Mouse (Mus musculus) lung, embryonic 16.5 days (tissue): Measurements from ENCODE around the gene Mc1r. TPM values are rescaled to one million over a fixed set of nuclear protein-coding genes. Genes with fewer than 3 reads are reported as not detected.
"Not testable (repeated sequence)": the region's sequence is repeated elsewhere in the genome, so short reads cannot be mapped to it uniquely, and the experiment has no call there.

ENCODE experiments used
- ATAC-seq: fragments of 200-750 bp; cut with Nextera tagmentation; 2 replicates; pipeline ENCODE4 v1.8.0; 2017; ENCODE audit warnings: low read depth, mild to moderate bottlenecking, moderate library complexity
- H3K27ac ChIP-seq: fragments of 300-500 bp; sonication (generic); 2 replicates; pipeline ENCODE4 v1.5.1; 2014; ENCODE audit warnings: mild to moderate bottlenecking, control low read depth, low read length
- H3K27me3 ChIP-seq: fragments of 300-500 bp; sonication (generic); 2 replicates; pipeline ENCODE4 v1.6.1; 2014; ENCODE audit warnings: low read depth, low read length, mixed read lengths; ENCODE audit not compliant: control insufficient read depth, insufficient read depth
- H3K36me3 ChIP-seq: fragments of 300-500 bp; sonication (generic); 2 replicates; pipeline ENCODE4 v1.6.1; 2014; ENCODE audit warnings: low read length; ENCODE audit not compliant: control insufficient read depth, insufficient read depth
- H3K4me1 ChIP-seq: fragments of 300-500 bp; sonication (generic); replicated peaks from 2 replicates; pipeline ENCODE4 v1.6.1; 2014; ENCODE audit warnings: low read length, mixed read lengths; ENCODE audit not compliant: control insufficient read depth, insufficient read depth
- H3K4me2 ChIP-seq: fragments of 300-500 bp; sonication (generic); 2 replicates; pipeline ENCODE4 v1.6.1; 2014; ENCODE audit warnings: low read depth, low read length, control low read depth
- H3K4me3 ChIP-seq: fragments of 300-500 bp; sonication (generic); 2 replicates; pipeline ENCODE4 v1.5.1; 2014; ENCODE audit warnings: mild to moderate bottlenecking, low read length, control low read depth
- H3K9ac ChIP-seq: fragments of 300-500 bp; sonication (generic); 2 replicates; pipeline ENCODE4 v1.6.1; 2014; ENCODE audit warnings: low read length, control low read depth
- H3K9me3 ChIP-seq: fragments of 300-500 bp; sonication (generic); 2 replicates; pipeline ENCODE4 v1.6.1; 2016; ENCODE audit warnings: low read length; ENCODE audit not compliant: control insufficient read depth
- WGBS: fragments of 180-500 bp; shearing (Covaris S2); extraction: QIAGEN DNeasy Blood & Tissue Kit; methylation state at CpG from one replicate; pipeline ENCODE4 v1.1.7; 2014; 5-methylcytosine and 5-hydroxymethylcytosine counted together
- polyA plus RNA-seq: library from polyadenylated mRNA; unstranded; fragments of >200 nt; fragmentation: Nextera tagmentation; extraction: Ambion mirVana; gene quantifications from 2 replicates; pipeline ENCODE4 v1.2.1, GENCODE M21; 2015

Gene Mc1r
- polyA plus RNA-seq, 1 experiment from 2014 or later = not detected

GRCm38 (mm10) chr8:123410049-123410587 is 3.2 kb downstream of the Mc1r start:
- Histone ChIP-seq H3K4me2 (no peak overlapping the region), H3K27ac (no peak overlapping the region), H3K9me3 (no peaks in the 10 kb centered on the region), H3K36me3 (no peaks in the 10 kb centered on the region), H3K27me3 (peaks cover 53% of the 10 kb centered on the region), H3K9ac (no peak overlapping the region), H3K4me1 (no peaks in the 10 kb centered on the region), H3K4me3 (no peak overlapping the region)
- WGBS = 60% methylated on average over 8 of the region's 8 CpGs
- no peak for ATAC-seq

- 15% methylated on average over 11 of the region's 11 CpGs for WGBS
- Histone ChIP-seq H3K4me1 (no peaks in the 10 kb centered on the region), H3K36me3 (no peaks in the 10 kb centered on the region), H3K4me2 (no peak overlapping the region), H3K9me3 (no peaks in the 10 kb centered on the region), H3K27me3 (peaks cover 53% of the 10 kb centered on the region), H3K4me3 (no peak overlapping the region), H3K27ac (no peak overlapping the region), H3K9ac (no peak overlapping the region)
- no peak for ATAC-seq
Observed at GRCm38 (mm10) chr8:123410788-123411187, 3.9 kb downstream of the Mc1r start.

GRCm38 (mm10) chr8:123411246-123411645 is 4.3 kb downstream of the Mc1r start, which contains the start of gene Tubb3:
Tubb3 (plus strand) TSS chr8:123411424.
- no peak within 1 kb of the TSS for H3K27ac ChIP-seq
- WGBS = under 1% methylated on average over 28 of the region's 29 CpGs
- H3K36me3 ChIP-seq = no peaks in the 10 kb centered on the region
- H3K9me3 ChIP-seq = no peaks in the 10 kb centered on the region
- peak; percentile 55 for ATAC-seq
- H3K4me2 ChIP-seq = peak within 1 kb of the TSS; percentile 38
- H3K4me3 ChIP-seq = peak within 1 kb of the TSS; percentile 16
- H3K27me3 ChIP-seq = peaks cover 53% of the 10 kb centered on the region
- no peak within 1 kb of the TSS for H3K9ac ChIP-seq
- H3K4me1 ChIP-seq = no peaks in the 10 kb centered on the region

DNA sequence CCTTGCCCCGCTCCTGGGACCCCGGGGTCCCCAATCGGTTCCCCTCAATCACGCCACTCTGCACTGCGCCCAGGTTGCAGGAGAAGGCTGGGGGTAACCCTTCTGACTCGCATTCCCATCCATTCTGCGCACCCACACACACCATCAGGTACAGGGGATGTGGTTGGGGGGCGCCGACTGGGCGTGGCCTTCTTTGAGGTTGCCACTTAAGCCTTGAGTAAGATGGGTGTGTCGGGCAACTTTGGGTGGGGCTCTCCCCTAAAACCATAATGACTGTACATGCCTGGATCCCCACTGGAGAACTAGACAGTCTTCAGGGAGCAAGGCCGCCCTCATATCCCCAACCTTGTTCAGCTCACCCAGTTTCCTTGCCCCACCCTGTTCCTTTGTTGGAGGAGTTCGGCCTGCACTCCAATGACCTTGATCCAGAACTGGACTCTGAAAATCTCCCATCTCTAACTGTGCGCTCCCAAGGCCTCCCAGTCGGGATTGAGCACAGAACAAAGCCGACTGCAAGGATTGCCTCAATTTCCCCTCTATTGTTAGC is 4.9 kb downstream of the Mc1r start:
- Histone ChIP-seq H3K27me3 (peaks cover 53% of the 10 kb centered on the region), H3K4me2 (peak overlapping the region; percentile 38), H3K36me3 (no peaks in the 10 kb centered on the region), H3K4me1 (no peaks in the 10 kb centered on the region), H3K9ac (no peak overlapping the region), H3K4me3 (peak overlapping the region; percentile 16), H3K9me3 (no peaks in the 10 kb centered on the region), H3K27ac (no peak overlapping the region)
- ATAC-seq = no peak
- WGBS = 12% methylated on average over 16 of the region's 16 CpGs

GRCm38 (mm10) chr8:123412560-123413170 is 5.8 kb downstream of the Mc1r start:
- H3K27me3 ChIP-seq = peaks cover 51% of the 10 kb centered on the region
- H3K4me1 ChIP-seq = no peaks in the 10 kb centered on the region
- H3K4me2 ChIP-seq = no peak overlapping the region
- H3K9ac ChIP-seq = no peak overlapping the region
- no peak overlapping the region for H3K27ac ChIP-seq
- no peak for ATAC-seq
- 2% methylated on average over 12 of the region's 12 CpGs for WGBS
- H3K4me3 ChIP-seq = no peak overlapping the region
- no peaks in the 10 kb centered on the region for H3K9me3 ChIP-seq
- no peaks in the 10 kb centered on the region for H3K36me3 ChIP-seq

GRCm38 (mm10) chr8:123414255-123414654 is 7.3 kb downstream of the Mc1r start:
- Histone ChIP-seq H3K27ac (no peak overlapping the region), H3K4me3 (no peak overlapping the region), H3K9ac (no peak overlapping the region), H3K4me2 (no peak overlapping the region), H3K9me3 (no peaks in the 10 kb centered on the region), H3K4me1 (no peaks in the 10 kb centered on the region), H3K27me3 (peaks cover 45% of the 10 kb centered on the region), H3K36me3 (no peaks in the 10 kb centered on the region)
- 11% methylated on average over 9 of the region's 9 CpGs for WGBS
- ATAC-seq = no peak

DNA sequence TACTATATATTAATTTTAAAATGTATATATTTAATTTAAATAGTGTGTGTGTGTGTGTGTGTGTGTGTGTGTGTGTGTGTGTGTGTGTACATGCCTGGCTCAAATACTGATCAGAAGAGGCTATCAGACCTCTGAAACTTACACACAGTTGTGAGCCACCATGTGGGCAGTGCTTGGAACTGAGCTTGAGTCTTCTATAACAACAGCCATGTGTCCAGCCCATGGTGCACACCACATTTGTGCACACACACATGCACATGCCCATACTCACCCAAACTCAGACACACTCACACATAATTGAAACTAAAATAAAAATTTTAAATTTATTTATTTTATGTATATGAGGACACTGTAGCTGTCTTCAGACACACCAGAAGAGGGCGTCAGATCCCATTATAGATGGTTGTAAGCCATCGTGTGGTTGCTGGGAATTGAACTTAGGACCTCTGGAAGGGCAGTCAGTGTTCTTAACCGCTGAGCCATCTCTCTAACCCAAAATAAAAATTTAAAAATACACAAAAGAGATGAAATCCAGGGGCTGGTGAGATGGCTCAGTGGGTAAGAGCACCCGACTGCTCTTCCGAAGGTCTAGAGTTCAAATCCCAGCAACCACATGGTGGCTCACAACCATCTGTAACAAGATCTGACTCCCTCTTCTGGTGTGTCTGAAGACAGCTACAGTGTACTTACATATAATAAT is 8.2 kb downstream of the Mc1r start:
- not testable (repeated sequence) for H3K27ac ChIP-seq, H3K4me3 ChIP-seq, H3K4me2 ChIP-seq, H3K36me3 ChIP-seq, ATAC-seq, H3K9ac ChIP-seq, H3K4me1 ChIP-seq, H3K9me3 ChIP-seq
- peaks cover 38% of the 10 kb centered on the region for H3K27me3 ChIP-seq
- WGBS = 75% methylated on average over 5 of the region's 5 CpGs

DNA sequence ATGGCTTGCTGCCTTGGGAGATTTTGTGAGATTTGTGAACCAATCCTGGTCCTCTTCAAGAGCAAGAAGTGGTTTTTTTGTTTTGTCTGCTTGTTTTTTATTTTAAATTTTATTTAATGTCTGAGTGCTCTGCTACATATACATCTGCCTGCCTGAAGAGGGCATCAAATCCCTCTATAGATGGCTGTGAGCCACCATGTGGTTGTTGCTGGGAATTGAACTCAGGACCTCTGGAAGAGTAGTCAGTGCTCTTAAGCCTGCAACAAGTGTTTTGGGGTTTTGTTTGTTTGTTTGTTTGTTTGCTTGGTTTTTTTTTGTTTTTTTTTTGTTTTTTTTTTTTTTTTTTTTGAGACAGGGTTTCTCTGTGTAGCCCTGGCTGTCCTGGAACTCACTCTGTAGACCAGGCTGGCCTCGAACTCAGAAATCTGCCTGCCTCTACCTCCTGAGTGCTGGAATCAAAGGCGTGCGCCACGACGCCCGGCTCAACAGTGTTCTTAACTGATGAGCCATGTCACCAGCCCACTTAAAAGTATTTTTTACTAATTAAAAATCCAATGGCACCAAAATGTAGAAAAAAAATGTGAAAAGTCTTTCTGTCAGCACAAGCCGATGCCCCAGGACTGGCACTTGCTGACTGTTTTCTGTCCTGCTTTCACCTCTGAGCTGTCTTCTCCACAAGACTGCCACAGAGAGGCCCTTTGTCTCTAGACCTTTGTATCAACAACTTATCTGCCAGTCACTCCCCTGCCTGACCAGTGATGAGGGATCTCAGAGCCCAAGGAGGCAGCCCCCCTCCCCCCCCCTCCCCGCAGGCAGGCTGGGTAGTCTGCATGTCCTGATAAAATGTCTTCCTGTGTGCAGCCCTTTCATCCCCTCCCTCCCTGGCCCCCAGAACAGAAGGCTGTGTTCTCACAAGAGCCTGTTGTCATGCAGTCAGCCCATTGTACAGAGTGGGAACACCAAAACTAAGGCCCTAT is 9.3 kb downstream of the Mc1r start:
- no peak overlapping the region for H3K9ac ChIP-seq
- H3K9me3 ChIP-seq = no peaks in the 10 kb centered on the region
- no peak for ATAC-seq
- no peak overlapping the region for H3K4me2 ChIP-seq
- 81% methylated on average over 8 of the region's 8 CpGs for WGBS
- no peaks in the 10 kb centered on the region for H3K4me1 ChIP-seq
- no peak overlapping the region for H3K27ac ChIP-seq
- H3K27me3 ChIP-seq = peaks cover 27% of the 10 kb centered on the region
- no peaks in the 10 kb centered on the region for H3K36me3 ChIP-seq
- H3K4me3 ChIP-seq = no peak overlapping the region
